Mouse (Mus musculus) spleen, postnatal 14 days (tissue): ENCODE data around the gene Urad.

Source experiments
- DNase-seq, 2 experiments: peaks; one replicate each; pipeline ENCODE4 v3.0.0; 2021 to 2022; ENCODE audit warnings: low spot score in 2 of 2

The Urad gene

GRCm38 (mm10) chr5:147325931-147326330, 3.7 kb upstream of the Urad start:
- no peak for DNase-seq

DNA sequence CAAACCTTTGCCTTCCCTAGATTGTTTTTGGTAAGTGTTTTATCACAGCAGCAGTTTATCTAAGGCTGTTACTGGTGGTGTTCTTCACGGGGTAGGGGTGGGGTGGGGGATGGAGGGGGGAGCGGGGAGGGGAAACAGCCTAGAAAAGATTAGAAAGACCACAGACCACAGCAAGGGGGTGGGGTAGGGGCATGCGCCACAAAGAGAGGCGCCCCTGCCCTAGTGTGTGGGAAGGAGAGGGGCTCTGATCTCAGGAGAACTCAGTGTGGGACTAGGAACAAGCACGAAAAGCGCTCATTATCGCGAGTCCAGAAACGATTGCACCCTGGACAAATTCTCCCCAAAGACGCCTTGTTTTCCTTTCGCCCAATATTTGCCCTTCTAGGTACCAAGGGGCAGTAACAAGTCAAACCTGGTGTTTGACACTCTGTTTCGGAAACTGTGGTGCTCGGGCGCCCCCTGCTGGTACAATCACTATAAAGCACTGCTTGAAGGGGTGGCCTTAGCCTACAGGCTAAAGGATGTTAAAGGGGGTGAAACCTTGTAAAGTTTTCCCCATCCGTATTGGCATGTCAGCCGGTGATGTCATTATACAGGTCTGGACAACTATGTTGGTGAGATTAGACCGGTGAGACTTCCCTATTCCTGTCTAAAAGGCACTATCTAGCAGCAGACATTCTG, 1.1 kb upstream of the Urad start:
- DNase-seq: peak; percentile 60 to 78

DNA sequence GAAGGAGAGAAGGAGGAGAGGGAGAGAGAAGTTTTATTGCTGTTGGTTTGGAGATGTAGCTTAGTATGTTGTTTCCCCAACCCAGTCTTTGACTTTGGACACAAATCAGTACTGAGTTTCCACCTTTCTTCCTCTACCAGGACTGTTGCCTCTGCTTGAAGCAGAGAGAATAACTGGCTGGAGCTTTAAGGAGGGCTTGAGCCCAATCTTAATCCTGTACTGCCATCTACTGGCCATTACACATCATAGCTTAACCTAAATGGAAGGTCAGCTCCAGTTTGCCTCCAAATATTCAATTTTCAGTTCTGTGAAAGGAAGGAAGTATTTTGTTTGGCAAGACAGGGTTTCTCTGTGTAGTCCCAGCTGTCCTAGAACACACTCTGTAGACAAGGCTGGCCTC, 2.6 kb downstream of the Urad start:
- no peak for DNase-seq

DNA sequence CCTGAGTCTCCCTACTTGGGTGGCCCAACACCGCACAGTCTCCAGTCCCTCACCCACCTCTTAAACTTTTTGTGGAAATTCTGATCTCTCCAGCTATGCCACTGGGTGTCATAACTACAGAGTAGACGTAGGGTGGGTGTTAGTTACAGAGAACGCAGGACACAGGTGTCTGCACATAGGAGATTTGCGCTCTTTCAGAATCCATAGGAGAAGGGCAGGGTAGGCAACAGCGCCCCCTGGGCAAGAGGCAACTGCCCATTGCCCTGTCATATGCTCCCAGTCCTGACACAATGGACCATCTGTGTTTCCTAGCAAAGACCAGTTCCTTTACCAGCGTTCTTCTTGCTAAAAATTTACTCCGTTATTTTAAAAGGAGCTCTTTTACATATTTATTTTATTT, 4.2 kb downstream of the Urad start:
- no peak for DNase-seq

- no peak for DNase-seq
Measured at GRCm38 (mm10) chr5:147317321-147317720, 4.9 kb downstream of the Urad start.

- DNase-seq: no peak
Measured at GRCm38 (mm10) chr5:147315432-147316075, 6.7 kb downstream of the Urad start.

GRCm38 (mm10) chr5:147314646-147315431, 7.4 kb downstream of the Urad start:
- no peak for DNase-seq

GRCm38 (mm10) chr5:147312830-147313685, 9.2 kb downstream of the Urad start:
- DNase-seq: no peak

DNA sequence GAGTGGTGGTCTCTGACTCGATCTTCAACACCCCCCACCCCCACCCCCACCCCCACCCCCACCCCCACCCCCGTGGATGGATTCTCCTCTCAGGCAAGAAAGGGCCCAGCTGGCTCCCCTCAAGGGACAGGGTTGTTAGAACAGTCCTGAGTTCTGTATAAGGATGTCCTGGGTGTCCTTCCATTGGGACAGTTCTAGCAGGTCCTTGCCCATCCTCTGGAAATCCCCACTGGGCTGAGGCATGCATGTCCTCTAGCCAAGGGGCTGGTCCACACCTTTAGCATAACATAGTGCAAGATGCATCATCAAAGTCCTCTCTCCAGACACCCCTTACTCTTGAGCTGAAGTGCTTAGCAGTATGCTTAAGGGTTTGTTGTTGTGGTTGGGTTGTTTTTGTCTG, 12.5 kb downstream of the Urad start:
- no peak for DNase-seq

- no peak for DNase-seq
Measured at GRCm38 (mm10) chr5:147308451-147308850, 13.8 kb downstream of the Urad start.

DNA sequence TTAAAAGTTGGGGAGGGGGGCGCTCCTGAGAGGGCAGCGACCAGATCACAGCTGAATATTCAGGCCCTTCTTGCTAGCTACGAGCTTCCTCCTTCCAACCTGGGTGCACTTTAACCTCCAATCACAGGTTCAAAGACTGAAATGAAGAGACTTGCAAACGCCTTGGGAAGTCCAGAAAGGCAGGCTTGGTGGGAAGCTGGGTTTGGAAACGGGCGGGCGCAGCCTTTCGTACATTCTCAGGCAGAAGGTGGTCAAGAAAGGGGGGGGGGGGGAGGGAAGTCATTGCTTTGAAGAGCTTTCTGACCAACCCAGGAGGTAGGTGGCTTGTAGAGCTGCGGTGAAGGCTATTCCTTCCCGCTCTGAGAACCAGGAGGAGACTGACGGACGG, 14.8 kb downstream of the Urad start:
- no peak for DNase-seq

- DNase-seq: no peak
Measured at GRCm38 (mm10) chr5:147306638-147307397, 15.4 kb downstream of the Urad start, which contains the start of gene Cdx2. TSS of gene Cdx2 (minus strand) at chr5:147307270.

DNA sequence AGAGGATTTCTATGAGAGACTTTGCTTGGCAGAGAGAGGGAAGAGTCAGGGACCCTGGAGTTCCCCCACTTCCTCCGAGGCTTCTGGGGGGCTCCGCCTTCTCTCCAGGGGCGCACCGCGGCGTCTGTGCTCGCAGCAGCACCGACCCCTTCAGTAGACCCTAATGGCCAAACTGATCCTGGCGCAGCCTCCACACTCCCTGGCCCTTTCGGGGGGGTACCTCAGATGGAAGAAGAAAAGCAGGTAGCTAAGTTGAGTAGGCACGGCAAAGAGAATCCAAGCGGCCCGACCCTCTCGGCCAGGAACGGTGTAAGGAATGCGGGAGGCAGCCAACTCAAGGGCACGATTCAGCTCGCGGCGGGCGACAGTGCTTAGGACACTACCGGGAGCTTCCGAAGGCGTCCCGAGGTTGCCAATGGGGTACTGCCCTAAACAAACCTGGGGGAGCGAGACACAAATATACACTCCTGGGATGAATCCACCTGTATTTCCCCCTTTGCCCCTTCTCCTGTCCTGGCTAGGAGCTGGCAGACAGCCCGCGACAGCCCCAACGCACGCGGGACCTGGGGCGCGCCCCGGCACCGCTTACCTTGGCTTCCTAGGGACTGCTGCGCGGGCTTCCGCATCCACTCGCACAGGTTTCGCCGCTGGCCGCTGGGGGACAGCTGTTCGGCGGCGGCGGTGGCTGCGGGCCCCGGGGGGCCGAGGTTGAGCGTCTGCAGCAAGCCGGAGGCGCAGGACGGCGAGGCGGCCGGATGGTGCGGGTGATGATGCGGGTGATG, 16.2 kb downstream of the Urad start:
- no peak for DNase-seq

- DNase-seq: no peak
Measured at GRCm38 (mm10) chr5:147305166-147305565, 17.1 kb downstream of the Urad start.

- no peak for DNase-seq
Measured at GRCm38 (mm10) chr5:147304276-147305155, 17.7 kb downstream of the Urad start.

DNA sequence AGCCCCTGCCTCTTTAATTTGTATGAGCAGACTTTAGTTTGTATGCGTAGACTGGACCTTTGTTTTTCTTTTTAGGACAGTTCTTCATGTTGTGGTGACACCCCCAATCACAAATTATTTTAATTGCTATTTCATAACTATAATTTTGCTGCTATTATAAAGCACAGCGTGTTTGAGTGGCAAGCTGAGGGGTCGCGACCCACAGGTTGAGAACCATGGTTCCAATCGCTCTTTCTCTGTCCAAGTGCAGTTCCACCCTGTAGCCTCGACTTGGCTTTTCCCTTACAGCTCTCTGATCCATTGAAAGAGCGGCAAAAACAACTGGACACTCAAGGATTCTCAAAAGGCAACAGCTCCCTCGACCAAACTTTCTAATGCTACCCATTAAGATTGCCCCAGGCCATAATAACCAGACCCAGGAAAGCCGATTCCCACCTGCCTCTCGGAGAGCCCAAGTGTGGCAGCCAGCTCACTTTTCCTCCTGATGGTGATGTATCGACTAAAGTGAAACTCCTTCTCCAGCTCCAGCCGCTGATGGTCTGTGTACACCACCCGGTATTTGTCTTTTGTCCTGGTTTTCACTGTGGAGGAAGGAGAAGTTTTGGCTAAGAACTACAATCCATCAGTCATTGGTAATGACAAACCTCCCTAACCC, 19.4 kb downstream of the Urad start:
- DNase-seq: no peak

GRCm38 (mm10) chr5:147302141-147302540, 20.1 kb downstream of the Urad start:
- no peak for DNase-seq

DNA sequence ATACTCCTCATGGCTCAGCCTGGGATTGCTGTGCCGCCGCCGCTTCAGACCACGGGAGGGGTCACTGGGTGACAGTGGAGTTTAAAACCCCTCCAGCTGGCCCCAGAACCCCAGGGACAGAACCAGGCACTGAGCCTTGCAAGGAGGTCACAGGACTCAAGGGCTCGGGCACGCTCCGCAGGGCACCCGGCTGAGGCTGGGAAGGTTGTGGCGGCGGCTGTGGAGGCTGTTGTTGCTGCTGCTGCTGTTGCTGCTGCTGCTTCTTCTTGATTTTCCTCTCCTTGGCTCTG, 20.5 kb downstream of the Urad start:
- DNase-seq: no peak
